Mouse (Mus musculus): ENCODE results near the gene Thyn1. TPM values are rescaled to one million over a fixed set of nuclear protein-coding genes. Genes with fewer than 3 reads are reported as not detected.

Thyn1 gene
- 10 to 100 TPM; 85.2 to 87.8 TPM for total RNA-seq (2021)
- long read RNA-seq, transcript Thyn1-201 (8 exons, 918 nt): major isoform, 16 of 51 reads
- long read RNA-seq, transcript Thyn1-203 (7 exons, 775 nt): minor isoform, 8 of 51 reads
- long read RNA-seq, partial matches to known transcripts: 16 of 51 reads
- long read RNA-seq, other reads (novel, unspliced or antisense): 7 of 51 reads

- DNase-seq (ENCODE audit: low spot score in 2 of 2): peak; percentile 93 to 94
Observed at GRCm38 (mm10) chr9:26999461-27000395, at the start of gene Thyn1, which contains the start of gene Acad8. Thyn1 (plus strand) TSS chr9:26999710. Acad8 (minus strand) TSS chr9:26999566.

GRCm38 (mm10) chr9:26977754-26978153 is 21.8 kb upstream of the Thyn1 start:
- DNase-seq (ENCODE audit: low spot score in 2 of 2): no peak

- no peak for DNase-seq (ENCODE audit: low spot score in 2 of 2)
Observed at GRCm38 (mm10) chr9:26978776-26979175, 20.7 kb upstream of the Thyn1 start.

GRCm38 (mm10) chr9:26985090-26985613 is 14.4 kb upstream of the Thyn1 start:
- no peak for DNase-seq (ENCODE audit: low spot score in 2 of 2)

- no peak for DNase-seq (ENCODE audit: low spot score in 2 of 2)
Observed at GRCm38 (mm10) chr9:26985668-26986277, 13.7 kb upstream of the Thyn1 start.

- DNase-seq (ENCODE audit: low spot score in 2 of 2): no peak
Observed at GRCm38 (mm10) chr9:26990181-26990580, 9.3 kb upstream of the Thyn1 start.

GRCm38 (mm10) chr9:26993118-26993517 is 6.4 kb upstream of the Thyn1 start:
- DNase-seq (ENCODE audit: low spot score in 2 of 2): no peak

- no peak for DNase-seq (ENCODE audit: low spot score in 2 of 2)
Observed at GRCm38 (mm10) chr9:26993900-26994299, 5.6 kb upstream of the Thyn1 start.

- no peak for DNase-seq (ENCODE audit: low spot score in 2 of 2)
Observed at GRCm38 (mm10) chr9:26997062-26997461, 2.4 kb upstream of the Thyn1 start.

GRCm38 (mm10) chr9:26997501-26997900 is 2.0 kb upstream of the Thyn1 start:
- no peak for DNase-seq (ENCODE audit: low spot score in 2 of 2)

GRCm38 (mm10) chr9:26998669-26999460 is 645 bp upstream of the Thyn1 start:
- DNase-seq (ENCODE audit: low spot score in 2 of 2): no peak

- DNase-seq (ENCODE audit: low spot score in 2 of 2): peak in 1 of 2 experiments; percentile 36
Observed at GRCm38 (mm10) chr9:27005231-27005630, 5.7 kb downstream of the Thyn1 start.

GRCm38 (mm10) chr9:27005933-27006332 is 6.4 kb downstream of the Thyn1 start:
- DNase-seq (ENCODE audit: low spot score in 2 of 2): peak; percentile 33 to 45

GRCm38 (mm10) chr9:27006866-27007265 is 7.4 kb downstream of the Thyn1 start:
- DNase-seq (ENCODE audit: low spot score in 2 of 2): no peak

- no peak for DNase-seq (ENCODE audit: low spot score in 2 of 2)
Observed at GRCm38 (mm10) chr9:27009231-27009630, 9.7 kb downstream of the Thyn1 start.

GRCm38 (mm10) chr9:27011572-27011971 is 12.1 kb downstream of the Thyn1 start:
- DNase-seq (ENCODE audit: low spot score in 2 of 2): no peak

GRCm38 (mm10) chr9:27018961-27019360 is 19.5 kb downstream of the Thyn1 start:
- DNase-seq (ENCODE audit: low spot score in 2 of 2): no peak

- DNase-seq (ENCODE audit: low spot score in 2 of 2): no peak
Observed at GRCm38 (mm10) chr9:27023681-27024080, 24.2 kb downstream of the Thyn1 start.

GRCm38 (mm10) chr9:27026708-27027107 is 27.2 kb downstream of the Thyn1 start:
- DNase-seq (ENCODE audit: low spot score in 2 of 2): no peak

GRCm38 (mm10) chr9:27029022-27029827 is 29.7 kb downstream of the Thyn1 start:
- peak in 1 of 2 experiments; percentile 43 for DNase-seq (ENCODE audit: low spot score in 2 of 2)

Data from layer of hippocampus, postnatal 10 days (tissue).